Mouse (Mus musculus) small intestine, adult 2 months (tissue): ENCODE measurements around the gene Gpc1.

ENCODE experiments used
- CTCF ChIP-seq: fragments of 200-500 bp; IDR thresholded peaks from 2 replicates; pipeline ENCODE4 v1.5.1; 2012; ENCODE audit warnings: low read depth, mild to moderate bottlenecking, control low read depth, inconsistent platforms, low read length, moderate library complexity, mixed read lengths; ENCODE audit not compliant: insufficient replicate concordance, insufficient read length; ENCODE audit errors: extremely low read depth
- POLR2A ChIP-seq: fragments of 200-500 bp; IDR thresholded peaks from 2 replicates; pipeline ENCODE4 v1.6.1; 2012; ENCODE audit warnings: low read depth, mild to moderate bottlenecking, control low read depth, inconsistent platforms, low read length, moderate library complexity

DNA sequence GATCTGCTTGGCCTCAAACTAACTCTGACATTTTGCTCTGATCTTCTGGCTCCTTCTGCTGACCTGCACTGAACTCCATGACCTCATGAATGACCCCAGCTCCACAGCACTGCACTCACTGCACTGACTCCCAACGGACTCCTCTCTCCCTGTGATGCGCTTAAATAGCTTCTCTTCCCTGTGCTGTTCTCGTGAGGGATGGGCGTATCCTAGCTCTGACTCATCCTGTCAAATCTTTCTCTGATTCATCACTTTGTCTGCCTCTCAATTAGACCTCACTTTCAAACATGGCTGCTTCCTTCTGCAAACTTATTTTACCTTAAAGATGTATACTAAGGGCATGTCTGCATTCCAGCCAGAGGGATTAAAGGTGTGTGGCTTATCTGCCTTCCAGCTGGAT is 21.8 kb upstream of the Gpc1 start:
- no peak for TF ChIP-seq CTCF
- TF ChIP-seq POLR2A: no peak
